18 mouse cellular contexts compared by ENCODE assay signal in the genomic region with DNA sequence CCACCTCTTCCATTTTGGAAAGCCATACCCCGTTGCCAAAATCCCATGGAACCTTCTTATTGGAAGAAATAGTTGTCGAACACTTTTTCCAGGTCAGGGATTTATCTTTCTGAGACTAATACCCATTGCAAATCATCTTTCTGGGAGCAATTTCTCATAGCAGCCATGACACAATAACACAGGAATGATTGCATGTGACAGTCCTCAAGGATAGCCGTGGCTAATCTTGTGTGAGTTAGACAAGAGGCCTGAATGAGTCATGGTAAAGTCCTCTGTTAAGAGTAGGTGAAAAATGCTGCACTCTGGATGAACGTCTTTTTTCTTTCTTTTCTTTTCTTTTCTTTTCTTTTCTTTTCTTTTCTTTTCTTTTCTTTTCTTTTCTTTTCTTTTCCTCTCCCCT.
DNase-seq lines count a peak whose midpoint lies in the region; ATAC-seq lines count a peak whose summit lies in the region.
"Had no signal": no experiment of that assay in that cellular context is flagged by ENCODE, and none has a peak within 500 bp of the region (broad histone marks: within the 10 kb centered on the region; RNA-seq: fewer than 3 reads in every experiment).

No protein-coding gene starts in this region.

- ATAC-seq in monocyte, adult 5-6 weeks (replicated peaks; ENCODE audit: insufficient number of reproducible peaks, low FRiP score, low TSS enrichment, poor library complexity, severe bottlenecking), result no peak
- ATAC-seq: activated CD4-positive, CD25-positive, alpha-beta regulatory T cell, adult 4 months; forebrain, embryonic 16.5 days; hindbrain, postnatal 0 days had no signal

- peak; percentile 66 for DNase-seq in adrenal gland, adult 2 months
- no peak for DNase-seq in adrenal gland, postnatal 25 days
- DNase-seq in 3134 (ENCODE audit: extremely low read depth, insufficient read length, low spot score) (peak; percentile 1), NIH3T3 (ENCODE audit: low read depth) (peak; percentile 19)
- peak; percentile 16 to 19 for DNase-seq in adrenal gland, postnatal 36 days
- DNase-seq in urinary bladder, postnatal 14 days (ENCODE audit: low spot score), result no peak
- no peak for DNase-seq in heart, adult 11 months
- DNase-seq: cerebellum, adult 18-20 months; cerebellum, adult 9-11 months; cerebellum, postnatal 36 days; gastrocnemius, postnatal 10 days; heart, adult 2 months; kidney, adult 11 months; kidney, adult 9 months had no signal

Comparison
In these comparisons a context has a peak if more than half of its experiments do, and no peak if none do; other contexts are left out.
1. DNase-seq: peak in adrenal gland, adult 2 months (single experiment), 3134 (single experiment), NIH3T3 (single experiment) and adrenal gland, postnatal 36 days (2 of 2); none in adrenal gland, postnatal 25 days (single experiment), urinary bladder, postnatal 14 days (single experiment) and heart, adult 11 months (single experiment).